Mouse (Mus musculus): ENCODE measurements at regions not wholly inside any gene's neighbourhood (a gene's known extent, or its start where the extent isn't known, plus 50 kb on each side); places are given as distances from the start of the nearest gene placed in this dataset.

DNA sequence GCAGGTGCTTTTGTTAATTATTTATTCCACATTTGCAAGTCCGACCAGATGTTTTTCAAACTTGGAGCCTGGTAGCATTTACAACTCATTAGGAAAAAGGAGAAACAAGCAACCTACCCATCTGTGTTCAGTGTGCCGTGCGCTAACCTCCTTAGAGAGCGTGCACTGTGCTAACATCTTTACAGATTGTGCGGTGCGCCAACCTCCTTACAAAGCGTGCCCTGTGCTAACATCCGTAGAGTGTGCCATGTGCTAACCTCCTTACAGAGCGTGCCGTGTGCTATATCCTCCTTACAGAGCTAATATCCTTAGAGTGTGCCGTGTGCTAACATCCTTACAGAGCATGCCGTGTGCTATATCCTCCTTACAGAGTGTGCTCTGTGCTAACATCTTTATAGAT, 73.9 kb upstream of the Syt10 start:
- TF ChIP-seq POLR2A (IDR thresholded peaks at IDR 0.05; ENCODE audit: insufficient read length, low read depth) (no peak), MYOD1 (IDR thresholded peaks at IDR 0.05; ENCODE audit: control insufficient read depth in 1 of 3, insufficient read length in 2 of 3, low read depth in 2 of 3) (no peak), TCF3 (IDR thresholded peaks at IDR 0.05; ENCODE audit: insufficient read length, low read depth) (no peak), MYOG (IDR thresholded peaks at IDR 0.05; ENCODE audit: control insufficient read depth in 1 of 3, insufficient read depth in 1 of 3, insufficient read length in 2 of 3, low read depth in 2 of 3) (no peak)
